Mouse (Mus musculus): ENCODE data around the gene Ces2b.
"Not testable (repeated sequence)": the region's sequence is repeated elsewhere in the genome, so short reads cannot be mapped to it uniquely, and the experiment has no call there.

The Ces2b gene

GRCm38 (mm10) chr8:104831440-104831839, at the start of gene Ces2b:
Gene Ces2b (plus strand): TSS chr8:104831572.
- DNase-seq (ENCODE audit: extremely low read depth, low read depth, low spot score), result no peak

DNA sequence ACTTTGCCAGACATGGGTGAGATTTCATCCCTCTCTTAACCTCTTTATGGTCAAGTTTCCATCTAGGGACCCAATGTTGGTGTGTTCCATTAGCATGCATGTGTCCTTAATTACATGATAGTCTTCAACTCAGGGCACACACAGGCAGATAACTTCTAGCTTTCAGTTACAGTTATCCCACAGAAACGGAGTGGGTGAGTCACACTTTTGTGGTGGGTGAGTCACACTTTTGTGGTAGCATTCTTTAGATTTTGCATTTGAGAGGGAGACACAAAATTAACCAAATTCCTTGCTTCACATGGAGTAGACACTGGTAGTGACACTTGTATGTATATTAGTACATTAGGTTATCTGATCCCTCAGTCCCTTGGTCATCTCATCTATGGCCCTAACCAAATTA, 44.3 kb upstream of the Ces2b start:
- DNase-seq (ENCODE audit: extremely low read depth, low read depth, low spot score), result no peak

DNA sequence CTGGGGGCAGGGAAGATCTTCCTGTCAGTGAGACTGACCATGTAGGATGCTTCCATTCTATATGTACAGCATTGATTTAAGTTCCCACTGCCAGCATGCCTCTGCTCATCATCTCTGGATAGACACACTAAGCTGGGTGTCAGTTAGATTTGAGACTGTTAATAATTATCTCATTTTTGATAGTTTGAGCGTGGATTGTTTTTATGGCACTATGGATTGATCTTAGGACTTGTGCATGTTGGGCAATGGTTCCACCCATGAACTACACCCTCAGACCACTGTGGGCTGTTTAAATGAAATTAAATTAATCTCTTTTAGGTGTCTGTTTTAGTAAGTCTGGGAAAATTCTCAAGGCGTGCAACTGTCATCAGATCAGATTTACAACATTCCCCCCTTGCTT, 42.4 kb upstream of the Ces2b start:
- no peak for DNase-seq (ENCODE audit: extremely low read depth, low read depth, low spot score)

GRCm38 (mm10) chr8:104789886-104790680, 41.3 kb upstream of the Ces2b start:
- DNase-seq (ENCODE audit: extremely low read depth, low read depth, low spot score), result no peak

DNA sequence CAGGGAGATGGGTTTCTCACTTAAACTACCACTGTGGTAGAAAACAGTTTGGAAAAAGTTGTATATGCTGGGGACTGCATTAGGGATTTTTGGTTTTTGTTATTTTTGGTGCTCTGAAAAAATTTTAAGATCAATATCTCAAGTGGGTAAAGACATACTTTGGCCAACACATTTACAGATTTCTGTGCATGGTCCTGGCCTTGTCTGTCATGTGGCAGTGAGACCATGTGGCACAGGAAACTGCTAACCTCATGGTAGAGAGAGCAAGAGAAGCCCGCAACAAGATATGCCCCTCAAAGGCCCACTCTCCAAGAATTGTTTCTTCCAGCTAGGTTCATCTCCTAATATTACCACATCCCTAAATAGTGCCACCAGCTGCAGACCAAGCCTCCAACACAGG, 32.0 kb upstream of the Ces2b start:
- DNase-seq (ENCODE audit: extremely low read depth, low read depth, low spot score), result no peak

DNA sequence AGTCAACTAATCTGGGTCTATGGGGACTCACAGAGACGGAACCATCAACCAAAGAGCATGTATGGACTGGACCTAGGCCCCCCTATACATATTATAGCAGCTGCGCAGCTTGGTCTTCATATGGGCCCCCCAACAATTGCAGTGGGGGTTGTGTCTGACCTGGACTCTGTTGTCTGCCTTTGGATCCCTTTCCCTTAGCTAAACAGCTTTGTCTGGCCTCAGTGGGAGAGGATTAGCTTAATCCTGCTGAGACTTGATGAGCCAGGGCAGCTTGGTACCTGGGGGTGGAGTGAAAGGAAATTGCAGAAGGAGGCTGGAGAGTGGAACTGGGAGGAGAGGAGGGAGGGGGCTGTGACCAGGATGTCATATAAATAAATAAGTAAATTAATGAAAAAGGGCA, 25.2 kb upstream of the Ces2b start:
- DNase-seq (ENCODE audit: extremely low read depth, low read depth, low spot score), result no peak

DNA sequence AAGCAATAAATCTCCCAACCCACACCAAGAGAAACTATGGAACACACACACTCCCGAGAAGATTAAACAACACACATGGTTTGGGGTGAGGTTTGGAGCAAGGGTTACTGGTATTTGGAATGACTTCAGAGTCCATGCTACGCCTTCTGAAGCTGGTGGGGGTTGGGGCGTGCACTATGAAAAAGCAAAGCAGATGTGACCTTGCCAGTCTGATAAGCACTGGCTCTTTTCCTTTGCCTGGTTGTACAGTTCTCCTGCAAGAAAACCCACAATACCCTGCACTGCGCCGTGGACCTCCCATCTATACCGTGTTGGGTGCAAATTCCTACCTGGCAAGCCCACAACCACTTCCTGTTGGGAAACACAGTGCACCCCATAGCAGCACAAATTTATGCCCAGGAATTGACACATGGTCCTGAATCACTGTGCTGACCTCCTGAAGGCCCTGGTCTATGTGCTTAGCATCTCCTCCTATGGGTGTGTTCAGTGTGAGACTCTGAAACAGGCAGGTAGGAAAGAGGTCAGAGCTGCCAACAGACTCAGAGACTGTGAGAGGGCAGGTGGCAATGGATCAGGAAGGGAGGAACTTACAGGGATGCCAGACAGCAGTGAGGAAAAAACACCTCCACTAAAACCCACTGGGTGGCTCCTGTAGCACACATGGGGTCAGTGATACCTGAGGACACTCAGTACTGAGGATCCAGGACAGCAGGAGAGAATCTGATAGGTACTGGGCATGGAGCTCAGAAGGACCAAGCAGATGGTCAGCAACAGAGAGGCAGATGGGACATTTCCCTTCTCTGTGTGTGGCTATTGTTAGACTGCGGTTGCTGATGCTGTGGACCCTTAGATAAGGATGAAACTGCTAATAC, 22.6 kb upstream of the Ces2b start:
- DNase-seq (ENCODE audit: extremely low read depth, low read depth, low spot score), result no peak

DNA sequence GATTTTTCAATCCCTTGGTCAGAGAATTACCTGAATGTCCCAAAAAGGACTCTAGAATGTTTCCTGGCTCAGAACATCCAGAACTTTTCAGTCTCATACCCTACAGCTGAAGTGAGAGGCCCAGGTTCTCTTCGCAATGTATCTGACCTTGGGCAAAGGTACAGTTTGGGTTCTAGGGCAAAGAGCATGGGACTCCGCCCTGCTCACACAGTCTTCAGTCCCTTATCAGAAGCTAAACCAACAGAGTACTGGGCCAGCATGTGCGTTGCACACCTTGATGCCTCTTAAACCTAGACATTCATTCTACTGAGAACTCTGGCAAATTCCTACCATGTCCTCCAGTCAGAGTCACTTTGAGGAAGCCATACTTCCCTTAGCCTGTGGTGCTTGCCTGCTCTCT, 21.9 kb upstream of the Ces2b start:
- no peak for DNase-seq (ENCODE audit: extremely low read depth, low read depth, low spot score)

GRCm38 (mm10) chr8:104826912-104827311, 4.5 kb upstream of the Ces2b start:
- DNase-seq (ENCODE audit: extremely low read depth, low read depth, low spot score), result no peak

DNA sequence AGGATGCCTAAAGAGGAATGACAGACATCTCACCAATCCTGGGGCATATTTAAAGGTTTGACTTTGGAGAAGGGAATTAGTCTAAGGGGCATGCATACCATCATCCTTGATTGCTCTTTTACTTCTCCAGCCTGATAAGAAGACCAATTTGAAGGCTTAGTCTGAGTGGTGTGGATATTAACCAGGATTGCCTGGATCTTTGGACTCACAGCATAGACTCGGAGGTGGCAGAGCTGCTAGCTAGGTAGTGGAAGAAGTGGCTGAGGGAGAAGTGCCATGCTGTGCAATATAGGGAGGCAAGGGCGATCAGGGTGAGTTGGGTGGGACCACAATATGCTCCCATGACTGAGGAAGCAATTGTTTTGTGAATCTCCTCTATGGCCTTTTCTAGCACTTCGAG, 3.2 kb upstream of the Ces2b start:
- DNase-seq (ENCODE audit: extremely low read depth, low read depth, low spot score), result no peak

GRCm38 (mm10) chr8:104841360-104842078, 10.1 kb downstream of the Ces2b start:
- no peak for DNase-seq (ENCODE audit: extremely low read depth, low read depth, low spot score)

GRCm38 (mm10) chr8:104846831-104847230, 15.5 kb downstream of the Ces2b start, which contains the start of gene Ces2c:
Gene Ces2c (plus strand): TSS chr8:104847068.
- no peak for DNase-seq (ENCODE audit: extremely low read depth, low read depth, low spot score)

DNA sequence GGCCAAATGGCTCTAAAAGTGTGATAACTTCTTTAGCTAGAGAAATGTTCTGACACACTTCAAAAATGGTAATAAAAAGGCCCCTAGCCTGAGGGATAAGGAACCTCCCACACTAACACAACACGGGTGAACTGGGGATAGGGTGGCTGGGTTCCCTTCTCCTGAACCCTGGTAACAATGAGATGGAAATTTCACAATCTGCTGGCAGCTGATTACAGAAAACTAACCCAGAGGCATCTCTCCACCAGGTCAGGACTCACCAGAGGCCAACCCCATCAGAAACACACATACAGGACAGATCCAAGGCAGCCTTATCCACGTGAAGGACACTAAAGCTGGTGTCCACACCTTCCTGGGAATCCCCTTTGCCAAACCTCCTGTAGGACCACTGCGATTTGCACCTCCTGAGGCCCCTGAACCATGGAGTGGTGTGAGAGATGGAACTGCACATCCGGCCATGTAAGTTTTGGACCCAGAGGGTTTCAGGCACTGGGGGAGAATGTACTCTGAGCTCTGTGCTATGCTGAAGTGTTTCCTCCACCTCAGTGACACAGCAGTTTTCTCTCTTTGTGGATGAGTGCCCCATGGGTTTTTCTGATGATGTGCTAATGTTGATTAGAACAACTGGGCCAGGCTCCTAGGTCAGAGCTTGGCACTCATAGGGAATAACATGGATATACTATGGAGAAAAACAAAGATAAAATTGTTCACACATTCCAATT, 16.5 kb downstream of the Ces2b start:
- no peak for DNase-seq (ENCODE audit: extremely low read depth, low read depth, low spot score)

- DNase-seq (ENCODE audit: extremely low read depth, low read depth, low spot score), result not testable (repeated sequence)
Observed at GRCm38 (mm10) chr8:104866844-104867531, 35.6 kb downstream of the Ces2b start.

GRCm38 (mm10) chr8:104868876-104869275, 37.5 kb downstream of the Ces2b start:
- not testable (repeated sequence) for DNase-seq (ENCODE audit: extremely low read depth, low read depth, low spot score)

- not testable (repeated sequence) for DNase-seq (ENCODE audit: extremely low read depth, low read depth, low spot score)
Observed at GRCm38 (mm10) chr8:104886223-104886926, 55.0 kb downstream of the Ces2b start.
